Mouse (Mus musculus): ENCODE data around the gene Olfr371. TPM values are rescaled to one million over a fixed set of nuclear protein-coding genes. Genes with fewer than 3 reads are reported as not detected.

Gene Olfr371
- polyA plus RNA-seq (2012): not detected in 2 replicates

GRCm38 (mm10) chr8:85225688-85226087 lies at the start of gene Olfr371:
Gene Olfr371 (plus strand): TSS chr8:85225988.
- no peak for TF ChIP-seq GATA1 (IDR thresholded peaks at IDR 0.05; ENCODE audit: low read length)

- TF ChIP-seq GATA1 (IDR thresholded peaks at IDR 0.05; ENCODE audit: low read length): no peak
Measured at GRCm38 (mm10) chr8:85192346-85192745, 33.4 kb upstream of the Olfr371 start.

GRCm38 (mm10) chr8:85220220-85220619 lies 5.6 kb upstream of the Olfr371 start:
- TF ChIP-seq GATA1 (IDR thresholded peaks at IDR 0.05; ENCODE audit: low read length): no peak

DNA sequence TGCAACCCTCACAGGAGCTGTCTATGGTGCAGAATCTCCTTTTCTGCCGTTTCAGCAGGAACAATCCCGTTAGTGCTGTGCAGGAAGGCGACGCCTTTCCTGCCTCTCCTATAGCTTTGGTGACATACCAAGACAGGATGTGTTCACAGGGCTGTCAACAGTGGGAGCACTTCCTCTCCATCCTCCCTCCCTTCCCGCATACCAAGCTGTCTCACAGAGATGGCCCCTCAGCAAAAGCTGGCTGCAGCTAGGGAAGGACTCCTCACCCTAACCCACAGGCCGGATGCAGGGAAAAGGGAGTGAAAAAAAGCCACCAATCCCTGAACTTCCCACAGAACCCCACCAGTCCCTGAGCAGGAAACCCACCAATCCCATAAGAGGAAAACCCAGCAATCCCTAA lies 4.8 kb upstream of the Olfr371 start:
- TF ChIP-seq GATA1 (IDR thresholded peaks at IDR 0.05; ENCODE audit: low read length): no peak

GRCm38 (mm10) chr8:85227297-85227696 lies 1.5 kb downstream of the Olfr371 start:
- TF ChIP-seq GATA1 (IDR thresholded peaks at IDR 0.05; ENCODE audit: low read length): no peak

Other genes with a start within 250 kb of the Olfr371 start
- 68.1 and 95.2 TPM in 2 replicates for gene Junb, start 247.3 kb upstream of the Olfr371 start, polyA plus RNA-seq (2012)
- 10.7 and 11.9 TPM in 2 replicates for gene Hook2, start 235.4 kb upstream of the Olfr371 start, polyA plus RNA-seq (2012)
- 0.03 TPM in 2 replicates for gene Best2, start 211.5 kb upstream of the Olfr371 start, polyA plus RNA-seq (2012)
- 97.2 and 187 TPM in 2 replicates for gene Asna1, start 200.7 kb upstream of the Olfr371 start, polyA plus RNA-seq (2012)
- 299 and 448 TPM in 2 replicates for gene Trir, start 199.2 kb upstream of the Olfr371 start, polyA plus RNA-seq (2012)
- gene Tnpo2, start 189.1 kb upstream of the Olfr371 start, polyA plus RNA-seq (2012): 17.1 and 25.1 TPM in 2 replicates
- gene Fbxw9, start 165.9 kb upstream of the Olfr371 start, polyA plus RNA-seq (2012): 24.7 and 27.7 TPM in 2 replicates
- gene Gm5741, start 158.0 kb upstream of the Olfr371 start, polyA plus RNA-seq (2012): 1.1 and 1.3 TPM in 2 replicates
- gene Dhps, start 154.2 kb upstream of the Olfr371 start, polyA plus RNA-seq (2012): 35.9 and 40.4 TPM in 2 replicates
- gene Wdr83os, start 145.2 kb upstream of the Olfr371 start, polyA plus RNA-seq (2012): 4.1 and 22.5 TPM in 2 replicates
- 18.1 and 45.7 TPM in 2 replicates for gene Wdr83, start 144.7 kb upstream of the Olfr371 start, polyA plus RNA-seq (2012)
- 9.5 and 11.4 TPM in 2 replicates for gene Man2b1, start 142.7 kb upstream of the Olfr371 start, polyA plus RNA-seq (2012)
- not detected in 2 replicates for gene Zfp791, start 102.9 kb upstream of the Olfr371 start, polyA plus RNA-seq (2012)
- not detected in 2 replicates for gene Cks1brt, start 74.1 kb upstream of the Olfr371 start, polyA plus RNA-seq (2012)
- gene Orc6, start 73.6 kb downstream of the Olfr371 start, polyA plus RNA-seq (2012): 4.5 and 16.7 TPM in 2 replicates
- gene Vps35, start 73.8 kb downstream of the Olfr371 start, polyA plus RNA-seq (2012): 3.8 and 6.0 TPM in 2 replicates
- 40.7 and 82.3 TPM in 2 replicates for gene Mylk3, start 160.4 kb downstream of the Olfr371 start, polyA plus RNA-seq (2012)
- gene 4921524J17Rik, start 206.8 kb downstream of the Olfr371 start, polyA plus RNA-seq (2012): 34.7 and 41.9 TPM in 2 replicates